8 mouse cellular contexts compared by ENCODE assay signal in the genomic region with DNA sequence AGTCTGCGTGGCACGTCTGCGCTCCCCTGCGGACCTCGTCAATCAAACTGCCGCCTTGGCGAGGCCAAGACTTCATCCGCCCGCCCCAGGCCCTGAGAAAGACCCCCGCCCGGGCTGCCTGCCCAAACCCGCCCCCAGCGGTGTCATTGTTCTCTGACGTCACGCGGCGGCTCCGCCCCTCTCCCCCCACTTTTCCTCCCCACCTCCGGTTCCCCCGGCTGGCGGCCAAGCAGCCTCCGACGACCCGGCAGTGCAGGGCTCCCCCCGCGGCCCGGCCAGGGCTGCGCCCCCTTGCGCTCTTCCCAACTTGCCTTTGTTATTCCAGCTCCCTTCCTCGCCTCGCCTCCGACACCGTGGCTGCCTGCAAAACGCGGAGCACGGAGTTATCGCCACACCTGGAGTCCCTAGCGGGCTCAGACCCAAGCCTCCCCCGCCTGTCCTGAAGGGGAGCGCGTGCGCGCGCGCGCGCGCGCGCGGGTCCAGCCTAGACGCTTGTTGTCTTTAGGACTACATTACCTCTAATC. TPM values are rescaled to one million over a fixed set of nuclear protein-coding genes. Genes with fewer than 3 reads are reported as not detected.
DNase-seq lines count a peak whose midpoint lies in the region; TF ChIP-seq lines count a peak whose summit lies in the region.

No protein-coding gene starts in this region.

- peak overlapping the region; percentile 97 for H3K27ac ChIP-seq in left cerebral cortex, adult 2 months
- no peak overlapping the region for H3K27ac ChIP-seq in macrophage

- DNase-seq in R1 (ENCODE audit: low read depth, low spot score): peak; percentile 97
- DNase-seq in cerebellum, postnatal 36 days: peak; percentile 98 to 99
- peak; percentile 90 to 93 for DNase-seq in gastrocnemius, adult 8-10 months (ENCODE audit: low spot score in 2 of 2)
- peak; percentile 94 for DNase-seq in hindlimb bud, embryonic 11.5 days (ENCODE audit: extremely low spot score, low read depth, low spot score)
- DNase-seq in left cerebral cortex, adult 2 months (ENCODE audit: extremely low spot score in 1 of 2, low spot score in 2 of 2): peak; percentile 92 to 98
- peak; percentile 86 for DNase-seq in retina, postnatal 7 days (ENCODE audit: low read depth, low spot score)
- peak; percentile 94 to 99 for DNase-seq in urinary bladder, adult 18-20 months (ENCODE audit: low spot score in 2 of 2)

- H3K36me3 ChIP-seq in macrophage (ENCODE audit: inconsistent target): no peaks in the 10 kb centered on the region

- intact Hi-C loops in left cerebral cortex, adult 2 months (cut with DNase I): loop anchor here (1.0 to 10.0 kb wide), 9 partner anchors 36 to 955 kb away; no protein-coding TSS in a partner anchor

- peaks cover 32% of the 10 kb centered on the region for H3K79me2 ChIP-seq in macrophage (ENCODE audit: inconsistent target)

- TF ChIP-seq CTCF in left cerebral cortex, adult 2 months (IDR thresholded peaks at IDR 0.05): peak; percentile 49

- WGBS in macrophage (ENCODE audit: missing documents): 2% methylated on average over 46 of the region's 52 CpGs

- H3K4me3 ChIP-seq in left cerebral cortex, adult 2 months: peak overlapping the region; percentile 86
- H3K4me3 ChIP-seq in macrophage (ENCODE audit: inconsistent target): peak overlapping the region; percentile 50

RNA-seq across cellular contexts. Expression of a gene that starts 1.5 kb away (rescaled TPM):
- total RNA-seq in gastrocnemius, adult 8-10 months (2022): 10 to 100 TPM; 18.5 to 28.7 (median 21.8) TPM
- total RNA-seq in left cerebral cortex, adult 2 months (2021): 100 to 1,000 TPM; 106 to 107 TPM
- 100 to 1,000 TPM; 201 to 426 (median 339) TPM for total RNA-seq in macrophage (2018; cell fraction: chromatin; rRNA removed)
- 100 to 1,000 TPM; 130 to 224 (median 189) TPM for total RNA-seq in macrophage (2018; cell fraction: cytosol; rRNA removed)
- 100 to 1,000 TPM; 176 to 364 (median 261) TPM for total RNA-seq in macrophage (2018; cell fraction: nucleus; rRNA removed)
- polyA plus RNA-seq in macrophage (2018): 74.5 to 135 TPM (median 101 TPM) in 3 replicates
